Mouse (Mus musculus) intestine, postnatal 0 days (tissue): ENCODE results near the gene Zfp207. TPM values are rescaled to one million over a fixed set of nuclear protein-coding genes. Genes with fewer than 3 reads are reported as not detected.
A peak's percentile ranks its signal among the peaks of the same experiment; 100 is the strongest.
"Not testable (repeated sequence)": the region's sequence is repeated elsewhere in the genome, so short reads cannot be mapped to it uniquely, and the experiment has no call there.

Experiments used
- ATAC-seq: fragments of 200-750 bp; cut with Nextera tagmentation; 2 replicates; pipeline ENCODE4 v1.8.0; 2017; ENCODE audit warnings: mild to moderate bottlenecking, moderate TSS enrichment, moderate library complexity
- H3K27ac ChIP-seq: fragments of 300-500 bp; sonication (generic); 2 replicates; pipeline ENCODE4 v1.5.1; 2014; ENCODE audit warnings: mild to moderate bottlenecking, low read depth, low read length, moderate library complexity
- H3K27me3 ChIP-seq: fragments of 300-500 bp; sonication (generic); replicated peaks from 2 replicates; pipeline ENCODE4 v1.6.1; 2014; ENCODE audit warnings: low read length, mixed read lengths; ENCODE audit not compliant: control insufficient read depth, insufficient read depth
- H3K36me3 ChIP-seq: fragments of 300-500 bp; sonication (generic); 2 replicates; pipeline ENCODE4 v1.6.1; 2014; ENCODE audit warnings: mild to moderate bottlenecking, moderate library complexity; ENCODE audit not compliant: control insufficient read depth, insufficient read depth
- H3K4me1 ChIP-seq: fragments of 300-500 bp; sonication (generic); replicated peaks from 2 replicates; pipeline ENCODE4 v1.6.1; 2014; ENCODE audit warnings: antibody characterized with exemption, low read length, mixed read lengths; ENCODE audit not compliant: control insufficient read depth, insufficient read depth
- H3K4me2 ChIP-seq: fragments of 300-500 bp; sonication (generic); replicated peaks from 2 replicates; pipeline ENCODE4 v1.6.1; 2014; ENCODE audit warnings: low read depth, mild to moderate bottlenecking, moderate library complexity
- H3K4me3 ChIP-seq: fragments of 300-500 bp; sonication (generic); 2 replicates; pipeline ENCODE4 v1.5.1; 2014; ENCODE audit warnings: low read depth, low read length
- H3K9ac ChIP-seq: fragments of 300-500 bp; sonication (generic); 2 replicates; pipeline ENCODE4 v1.6.1; 2014; ENCODE audit warnings: mild to moderate bottlenecking, low read depth, low read length
- H3K9me3 ChIP-seq: fragments of 300-500 bp; sonication (generic); 2 replicates; pipeline ENCODE4 v1.6.1; 2016; ENCODE audit warnings: mixed run types; ENCODE audit not compliant: control insufficient read depth
- CTCF ChIP-seq: sonication (generic); IDR thresholded peaks from 2 replicates; pipeline ENCODE4 v1.5.1; 2016; ENCODE audit warnings: low read depth, mild to moderate bottlenecking, control low read depth, antibody characterized with exemption, moderate library complexity
- WGBS: fragments of 180-500 bp; shearing (Covaris S2); extraction: QIAGEN DNeasy Blood & Tissue Kit; methylation state at CpG from one replicate; pipeline ENCODE4 v1.1.7; 2014; 5-methylcytosine and 5-hydroxymethylcytosine counted together
- polyA plus RNA-seq: library from polyadenylated mRNA; unstranded; fragments of >200 nt; fragmentation: Nextera tagmentation; extraction: Ambion mirVana; gene quantifications from 2 replicates; pipeline ENCODE4 v1.2.1, GENCODE M21; 2015

Zfp207 gene
- polyA plus RNA-seq, 1 experiment from 2014 or later = 113 TPM

DNA sequence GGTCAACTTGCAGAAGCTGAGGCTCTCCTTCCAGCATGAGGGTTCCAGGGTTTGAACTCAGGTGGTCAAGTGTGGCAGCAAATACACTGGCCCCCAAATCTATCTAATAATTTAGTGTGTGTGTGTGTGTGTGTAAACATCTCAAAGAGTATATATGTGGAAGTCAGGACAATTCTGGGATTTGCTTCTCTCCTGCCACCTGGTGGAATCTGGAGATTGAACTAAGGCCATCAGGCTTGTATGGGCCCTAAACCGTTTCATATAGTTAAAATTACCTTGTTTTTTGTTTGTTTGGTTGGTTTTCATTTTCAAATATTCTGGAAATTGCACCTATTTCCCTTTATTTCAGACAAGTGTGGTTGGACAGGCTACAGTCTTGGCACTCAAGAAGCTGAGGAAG lies 14.1 kb upstream of the Zfp207 start:
- ATAC-seq = no peak
- H3K9ac ChIP-seq = no peak overlapping the region
- no peak overlapping the region for H3K4me3 ChIP-seq
- no peak overlapping the region for H3K27ac ChIP-seq
- H3K4me2 ChIP-seq = no peak overlapping the region
- peak; percentile 36 for TF ChIP-seq CTCF
- 81% methylated on average over 1 of the region's 1 CpGs for WGBS
- H3K4me1 ChIP-seq = no peaks in the 10 kb centered on the region
- H3K9me3 ChIP-seq = no peaks in the 10 kb centered on the region
- H3K27me3 ChIP-seq = no peaks in the 10 kb centered on the region
- peaks cover 51% of the 10 kb centered on the region for H3K36me3 ChIP-seq

DNA sequence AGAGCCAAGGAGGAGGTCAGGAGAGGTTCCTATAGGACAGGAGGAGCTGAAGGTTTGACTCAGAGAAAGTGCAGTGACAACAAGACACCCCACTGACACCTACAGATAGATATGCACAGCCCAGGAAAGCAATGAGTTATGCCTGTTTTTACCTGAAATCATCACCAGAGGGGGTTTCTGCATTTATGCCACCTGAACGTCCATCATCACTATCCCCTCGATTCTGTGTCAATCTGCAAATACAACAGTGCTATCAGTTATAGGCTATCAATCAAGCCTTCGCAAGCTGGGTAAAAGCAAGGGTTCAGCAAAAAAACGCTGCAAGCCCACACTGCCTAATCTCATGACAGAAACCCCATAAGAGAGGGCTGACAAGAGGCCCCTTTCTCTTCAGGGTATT lies 6.4 kb upstream of the Zfp207 start:
- WGBS = 45% methylated on average over 4 of the region's 4 CpGs

DNA sequence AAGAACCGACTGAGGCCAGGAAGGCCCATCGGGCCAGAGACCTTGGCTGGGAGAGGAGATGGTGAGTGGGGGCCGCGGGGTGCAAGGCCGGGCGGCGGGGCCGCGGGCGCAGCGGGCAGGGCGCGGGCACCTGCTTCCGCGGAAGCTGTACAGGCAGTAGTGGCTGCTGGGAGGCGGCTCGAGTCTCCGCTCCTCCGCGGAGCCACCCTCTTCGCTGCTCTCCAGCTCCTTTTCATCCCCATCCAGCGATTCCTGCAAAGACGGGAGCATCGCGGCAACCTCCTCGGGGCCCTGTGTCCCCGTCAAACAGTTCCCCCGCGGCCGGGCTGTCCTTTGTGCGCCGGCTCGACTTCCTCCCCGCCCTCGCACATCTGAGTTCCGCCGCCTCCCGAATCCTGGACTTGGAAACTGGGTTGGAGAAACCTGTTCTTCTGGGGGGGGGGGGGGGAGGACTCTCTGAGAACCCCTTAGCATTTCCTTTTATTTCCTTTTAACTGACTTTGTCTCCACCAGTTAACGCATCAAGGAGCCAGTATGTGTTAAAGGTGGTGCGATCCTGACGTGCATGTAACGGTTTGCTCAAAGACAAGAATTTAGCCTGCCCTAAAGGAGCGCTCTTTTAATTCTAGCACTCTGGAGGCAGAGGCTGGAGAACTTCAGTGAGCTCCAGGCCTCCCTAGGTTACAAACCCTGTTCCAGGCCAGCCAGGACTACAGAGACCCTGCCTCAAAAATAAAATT lies 5.2 kb upstream of the Zfp207 start, which contains the start of gene 5730455P16Rik:
Gene 5730455P16Rik, minus strand, starts transcription at position 323 of the 740 bp plus-strand sequence.
- peak; percentile 76 for ATAC-seq
- H3K27ac ChIP-seq = peak within 1 kb of the TSS; percentile 57; the same call in 1 of the 2 replicates
- H3K4me3 ChIP-seq = peak within 1 kb of the TSS; percentile 85
- no peaks in the 10 kb centered on the region for H3K4me1 ChIP-seq
- 1% methylated on average over 36 of the region's 43 CpGs for whole genome bisulfite sequencing
- peak within 1 kb of the TSS; percentile 79 for H3K4me2 ChIP-seq
- H3K36me3 ChIP-seq = peaks cover 4% of the 10 kb centered on the region; the same call in 1 of the 2 replicates
- no peaks in the 10 kb centered on the region for H3K9me3 ChIP-seq
- H3K27me3 ChIP-seq = no peaks in the 10 kb centered on the region
- H3K9ac ChIP-seq = peak within 1 kb of the TSS; percentile 82
- TF ChIP-seq CTCF = no peak

More for the DNA sequence above, 6.4 kb upstream of the Zfp207 start:
- ATAC-seq = no peak
- no peak overlapping the region for H3K9ac ChIP-seq
- no peaks in the 10 kb centered on the region for H3K4me1 ChIP-seq
- H3K27me3 ChIP-seq = no peaks in the 10 kb centered on the region
- H3K4me3 ChIP-seq = no peak overlapping the region
- TF ChIP-seq CTCF = peak; percentile 33
- H3K9me3 ChIP-seq = no peaks in the 10 kb centered on the region
- H3K4me2 ChIP-seq = no peak overlapping the region; the same call in 1 of the 2 replicates
- H3K27ac ChIP-seq = no peak overlapping the region
- peaks cover 12% of the 10 kb centered on the region; the same call in 1 of the 2 replicates for H3K36me3 ChIP-seq

DNA sequence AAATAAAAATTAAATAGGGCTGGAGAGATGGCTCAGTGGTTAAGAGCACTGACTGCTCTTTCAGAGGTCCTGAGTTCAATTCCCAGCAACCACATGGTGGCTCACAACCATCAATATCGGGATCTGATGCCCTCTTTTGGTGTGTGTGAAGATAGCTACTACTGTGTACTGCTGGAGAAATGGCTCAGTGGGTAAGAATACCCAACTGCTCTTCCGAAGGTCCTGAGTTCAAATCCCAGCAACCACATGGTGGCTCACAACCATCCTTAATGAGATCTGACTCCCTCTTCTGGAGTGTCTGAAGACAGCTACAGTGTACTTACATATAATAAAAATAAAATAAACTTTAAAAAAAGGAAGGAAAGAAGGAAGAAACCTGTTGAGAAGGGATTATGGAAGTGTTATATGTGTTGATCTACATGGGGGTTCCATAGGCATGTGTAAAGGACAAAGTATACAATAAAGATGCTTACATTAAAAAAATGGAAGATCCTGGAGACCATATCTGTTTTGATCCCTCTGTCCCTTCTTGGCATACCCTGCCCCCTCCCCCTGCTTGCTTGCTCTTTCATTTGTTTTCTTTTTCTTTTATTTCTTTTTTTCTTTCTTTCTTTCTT lies 4.5 kb upstream of the Zfp207 start:
- WGBS = 66% methylated on average over 2 of the region's 2 CpGs
- 0 out of 2 replicates have a peak, but pooled peaks have one; percentile 6 for TF ChIP-seq CTCF
- not testable (repeated sequence) for H3K36me3 ChIP-seq, H3K9me3 ChIP-seq, ATAC-seq, H3K27ac ChIP-seq, H3K4me1 ChIP-seq, H3K27me3 ChIP-seq
- Histone ChIP-seq H3K4me3 (peak overlapping the region; percentile 85), H3K9ac (0 out of 2 replicates have a peak overlapping the region, but pooled peaks have one; percentile 82), H3K4me2 (peak overlapping the region; percentile 79)

DNA sequence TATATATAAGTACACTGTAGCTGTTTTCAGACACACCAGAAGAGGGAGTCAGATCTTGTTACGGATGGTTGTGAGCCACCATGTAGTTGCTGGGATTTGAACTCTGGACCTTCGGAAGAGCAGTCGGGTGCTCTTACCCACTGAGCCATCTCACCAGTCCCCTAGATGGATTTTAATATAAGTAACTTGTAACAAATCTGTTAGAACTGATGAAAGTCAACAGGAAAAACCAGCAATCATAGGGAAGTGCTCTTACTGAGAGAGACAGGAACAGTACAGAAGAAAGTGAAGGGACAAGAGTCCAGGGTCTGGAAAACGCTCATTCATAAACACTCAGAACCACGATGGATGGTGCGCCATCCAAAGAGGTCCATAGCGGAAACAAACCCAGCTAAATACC lies 3.9 kb upstream of the Zfp207 start:
- ATAC-seq, H3K36me3 ChIP-seq, H3K4me3 ChIP-seq, H3K27me3 ChIP-seq, H3K27ac ChIP-seq, H3K9ac ChIP-seq, H3K9me3 ChIP-seq, H3K4me2 ChIP-seq, H3K4me1 ChIP-seq: not testable (repeated sequence)
- 90% methylated on average over 7 of the region's 7 CpGs for WGBS

DNA sequence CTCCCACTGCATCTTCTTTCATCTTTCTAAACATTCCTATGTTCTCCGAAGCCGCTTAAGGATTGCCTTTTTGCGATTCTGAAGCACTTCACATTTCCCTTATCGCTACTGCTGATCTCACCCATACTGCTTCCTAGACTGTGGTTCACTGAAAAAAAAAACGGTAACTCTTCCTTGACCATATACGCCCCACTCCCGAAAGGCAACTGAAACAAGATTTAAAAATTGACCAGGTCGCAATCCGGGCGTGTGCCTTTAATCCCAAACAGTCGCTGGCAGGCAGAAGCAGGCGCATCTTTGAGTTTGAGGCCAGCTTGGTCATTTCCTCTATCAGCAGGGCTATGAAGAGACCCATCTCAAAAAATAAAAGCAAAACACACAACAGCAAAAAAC lies 457 bp upstream of the Zfp207 start:
- Histone ChIP-seq H3K27me3 (no peaks in the 10 kb centered on the region), H3K4me2 (peak overlapping the region; percentile 72), H3K9ac (peak overlapping the region; percentile 99), H3K4me1 (0 out of 2 replicates have a peak, but pooled peaks cover 3% of the 10 kb centered on the region), H3K4me3 (peak overlapping the region; percentile 96), H3K9me3 (no peaks in the 10 kb centered on the region), H3K36me3 (peaks cover 8% of the 10 kb centered on the region), H3K27ac (peak overlapping the region; percentile 96)
- ATAC-seq = peak; percentile 34
- 1% methylated on average over 12 of the region's 12 CpGs for WGBS
- no peak for TF ChIP-seq CTCF
